Mouse (Mus musculus) CD8-positive naive resting alpha-beta T cell, adult 2 months (primary cell): ENCODE measurements around the gene Sez6l.

Experiments used
- DNase-seq, 2 experiments: peaks; one replicate each; pipeline ENCODE4 v3.0.0; 2022; ENCODE audit warnings: low read depth in 2 of 2, low spot score in 2 of 2

The Sez6l gene

DNA sequence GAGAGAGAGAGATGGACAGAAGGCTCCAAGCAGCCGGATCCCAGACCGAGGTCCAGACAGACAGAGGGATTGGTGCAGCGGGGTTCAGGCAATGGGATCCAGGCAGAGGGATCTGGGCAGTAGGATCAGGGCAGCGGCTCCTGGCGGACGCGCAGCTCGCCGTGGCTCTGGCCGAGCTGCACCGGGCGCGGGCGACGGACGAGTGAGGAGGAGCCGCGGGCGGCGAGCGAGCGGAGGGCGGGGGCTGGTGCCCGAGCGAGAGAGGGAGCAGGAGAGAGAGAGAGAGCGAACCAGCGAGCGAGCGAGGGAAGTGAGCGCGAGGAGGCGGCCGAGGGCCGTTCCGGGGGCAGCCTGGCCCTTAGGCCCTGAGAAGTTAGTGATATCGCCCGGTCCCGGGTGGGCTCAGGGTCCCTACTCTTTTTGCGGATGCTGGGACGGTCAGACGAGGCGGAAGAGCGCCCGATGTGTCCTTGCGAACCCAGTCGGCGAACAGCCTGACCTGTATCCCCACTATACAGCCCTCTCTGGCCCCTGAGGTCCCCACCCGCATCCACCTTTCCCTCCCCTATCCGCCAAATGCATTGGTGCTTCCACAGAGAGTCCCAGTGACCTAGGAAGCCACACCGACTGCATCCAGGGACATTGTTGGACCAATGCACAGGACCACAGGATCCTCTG lies at the start of gene Sez6l:
TSS of gene Sez6l (minus strand) at position 193 of the 678 bp plus-strand sequence.
- no peak for DNase-seq

DNA sequence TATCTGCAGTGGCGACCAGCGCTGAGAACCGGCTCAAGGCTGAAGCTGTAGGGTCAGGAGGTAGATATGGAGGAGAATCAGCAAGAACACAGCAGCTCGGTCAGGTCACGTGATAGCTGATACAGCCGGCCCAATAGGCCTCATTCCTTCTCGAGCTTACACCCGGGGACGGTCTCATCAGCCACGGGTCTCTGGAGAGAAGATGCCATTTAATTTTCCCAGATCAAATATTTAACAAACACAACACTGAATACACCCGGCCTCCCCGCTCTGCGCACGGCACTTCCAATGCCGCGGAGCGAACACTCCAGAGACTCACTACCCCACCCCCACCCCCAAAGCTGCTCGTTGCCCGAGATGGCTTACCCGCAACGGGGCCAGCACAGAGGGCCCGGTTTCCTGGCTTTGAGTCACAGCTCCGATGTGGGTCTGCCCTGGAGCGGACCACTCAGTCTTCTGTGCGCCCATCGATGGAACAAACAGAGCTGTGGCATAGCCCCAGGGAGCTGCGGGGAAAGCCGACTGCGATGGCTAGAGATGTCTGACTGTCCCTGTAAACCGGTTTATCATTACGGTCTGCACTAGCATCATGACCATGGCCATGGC lies 48.7 kb upstream of the Sez6l start:
- no peak for DNase-seq

DNA sequence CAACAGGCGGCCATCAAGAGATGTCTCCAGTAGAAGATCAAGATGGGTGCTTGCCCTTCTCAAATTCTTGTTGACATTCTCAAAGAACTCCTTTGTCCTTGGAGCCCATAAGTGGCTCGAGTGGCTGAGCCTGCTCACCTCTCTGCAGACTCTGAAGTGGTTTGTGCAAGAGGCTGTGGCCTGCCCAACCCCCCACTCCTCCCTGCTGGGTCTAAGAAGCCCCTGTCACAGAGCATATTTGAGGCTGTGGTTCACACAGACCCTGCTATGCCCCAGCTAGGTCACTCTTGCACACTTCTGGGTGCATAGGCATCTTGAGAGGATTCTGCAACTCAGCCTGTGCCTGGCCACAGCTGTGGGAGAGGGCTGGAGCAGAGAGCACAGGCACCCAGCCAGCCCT lies 46.0 kb upstream of the Sez6l start:
- no peak for DNase-seq

- DNase-seq, result no peak
Observed at GRCm38 (mm10) chr5:112620256-112620655, 43.3 kb upstream of the Sez6l start.

DNA sequence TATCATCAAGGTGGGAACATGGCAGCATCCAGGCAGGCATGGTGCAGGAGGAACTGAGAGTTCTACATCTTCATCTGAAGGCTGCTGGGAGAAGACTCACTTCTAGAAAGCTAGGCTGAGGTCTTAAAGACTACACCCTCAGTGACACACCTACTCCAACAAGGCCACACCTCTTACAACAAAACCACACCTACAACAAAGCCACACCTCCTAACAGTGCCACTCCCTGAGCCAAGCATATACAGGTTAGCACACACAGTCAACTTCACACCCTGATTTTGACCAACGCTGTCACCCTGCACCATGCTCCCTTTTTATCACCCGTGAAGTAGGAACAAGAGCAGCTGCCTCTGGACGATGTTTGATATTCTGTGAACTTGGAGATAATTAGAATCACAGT lies 42.4 kb upstream of the Sez6l start:
- no peak for DNase-seq

- no peak for DNase-seq
Observed at GRCm38 (mm10) chr5:112617602-112618247, 40.7 kb upstream of the Sez6l start.

- no peak for DNase-seq
Observed at GRCm38 (mm10) chr5:112615946-112616617, 39.1 kb upstream of the Sez6l start.

GRCm38 (mm10) chr5:112607867-112608516 lies 31.0 kb upstream of the Sez6l start:
- DNase-seq, result no peak

GRCm38 (mm10) chr5:112607119-112607518 lies 30.1 kb upstream of the Sez6l start:
- DNase-seq, result no peak

DNA sequence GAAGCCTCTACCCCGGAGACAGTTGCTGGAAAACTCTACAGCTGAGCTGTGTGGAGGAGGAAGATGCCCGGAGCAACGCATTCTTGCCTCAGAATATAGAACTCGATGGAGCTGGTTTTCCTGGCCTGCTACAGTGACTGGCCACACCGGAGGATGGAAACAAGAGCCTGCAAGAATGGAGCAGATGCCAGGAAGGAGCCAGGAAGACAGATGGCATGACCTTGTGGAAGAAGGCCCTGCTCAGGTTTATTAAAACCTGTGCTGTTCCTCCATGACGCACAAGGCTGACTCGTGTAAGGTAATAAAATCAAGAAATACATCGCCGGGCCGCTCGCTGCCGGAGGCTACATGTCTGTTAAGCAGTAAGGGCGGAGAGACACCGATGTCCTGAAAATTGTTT lies 28.4 kb upstream of the Sez6l start:
- no peak for DNase-seq

- no peak for DNase-seq
Observed at GRCm38 (mm10) chr5:112604251-112604650, 27.3 kb upstream of the Sez6l start.

DNA sequence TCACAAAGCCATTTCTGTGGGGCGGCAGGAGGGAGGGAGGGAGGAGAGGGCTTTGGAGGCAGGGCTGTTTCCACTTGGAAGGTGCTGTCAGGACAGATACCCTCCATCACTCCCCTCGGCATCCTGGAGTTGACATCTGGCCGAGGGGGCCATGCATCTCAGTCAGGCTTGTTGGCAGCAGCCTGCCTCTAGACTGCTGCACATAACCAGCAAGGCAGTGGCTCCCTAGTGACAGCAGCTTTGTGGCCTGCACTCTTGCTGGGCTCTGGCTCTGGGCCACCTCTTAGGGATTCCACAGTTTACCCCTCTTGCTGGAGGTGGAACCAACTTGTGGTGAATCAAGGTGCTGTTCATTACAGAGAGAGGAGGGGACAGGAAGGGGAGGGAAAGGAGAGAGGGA lies 26.6 kb upstream of the Sez6l start:
- no peak for DNase-seq

DNA sequence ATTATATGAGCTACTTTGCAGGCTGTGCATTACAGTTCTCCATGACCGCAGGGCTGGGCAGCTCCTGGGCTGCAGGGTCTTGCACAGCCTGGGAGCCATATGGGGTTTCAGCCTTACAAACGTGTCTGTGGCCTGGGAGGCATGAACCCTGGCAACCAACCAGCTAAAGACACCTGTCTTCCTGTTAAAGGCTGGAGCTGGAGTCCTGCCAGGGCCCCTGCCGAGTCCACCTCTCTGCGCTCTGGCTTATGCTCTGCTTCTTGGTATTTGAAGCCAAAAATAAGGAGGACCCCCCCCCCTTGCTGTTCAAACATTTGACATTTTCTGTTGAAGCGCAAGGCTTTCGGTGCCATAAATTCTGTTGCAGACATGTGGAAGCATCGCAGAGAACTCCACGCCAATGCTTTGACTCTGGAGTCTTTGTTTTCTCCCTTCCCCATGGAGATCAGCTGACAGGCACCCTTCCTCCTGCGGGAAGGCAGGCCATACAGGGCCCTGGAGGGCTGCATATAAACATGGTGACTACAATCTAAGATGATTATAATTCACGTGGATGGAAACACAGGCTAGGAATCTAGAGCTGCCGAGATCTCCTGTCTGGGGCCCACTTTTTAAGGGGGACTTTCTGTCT lies 23.4 kb upstream of the Sez6l start:
- DNase-seq, result no peak

DNA sequence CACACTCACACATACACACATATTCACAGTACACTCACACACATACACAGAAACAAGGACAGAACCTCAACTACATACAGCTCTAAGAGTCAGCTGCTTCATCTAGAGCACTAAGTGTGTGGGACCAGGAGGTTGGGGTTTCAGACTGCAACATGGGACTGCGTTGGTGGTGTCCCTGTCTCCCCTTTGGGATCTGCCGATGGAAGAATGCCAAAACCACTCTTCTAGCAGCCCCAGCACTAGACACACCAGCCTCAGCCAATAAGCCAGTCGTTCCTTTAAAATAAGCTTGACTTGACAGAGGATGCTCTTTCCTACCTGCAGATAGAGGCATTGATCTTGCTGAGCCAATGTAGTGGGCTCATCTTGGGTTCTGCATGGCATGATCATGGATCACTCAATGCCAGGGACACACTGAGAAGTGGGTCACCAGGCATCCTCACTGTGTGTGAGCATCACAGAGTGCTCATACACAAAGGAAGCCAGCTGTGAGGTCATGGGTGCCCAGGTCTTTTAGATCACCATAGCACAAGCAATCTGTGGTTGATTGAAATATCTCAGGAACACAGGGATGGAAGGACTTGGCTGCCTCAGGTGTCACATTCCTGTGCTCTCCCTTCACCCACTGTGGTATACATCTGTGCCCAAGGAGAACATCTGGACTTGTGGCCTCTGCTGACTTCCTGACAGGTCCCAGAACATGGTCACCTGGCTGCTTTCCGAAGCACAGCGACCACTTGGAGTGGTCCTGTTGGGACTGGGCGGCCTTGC lies 22.7 kb upstream of the Sez6l start:
- DNase-seq, result no peak

DNA sequence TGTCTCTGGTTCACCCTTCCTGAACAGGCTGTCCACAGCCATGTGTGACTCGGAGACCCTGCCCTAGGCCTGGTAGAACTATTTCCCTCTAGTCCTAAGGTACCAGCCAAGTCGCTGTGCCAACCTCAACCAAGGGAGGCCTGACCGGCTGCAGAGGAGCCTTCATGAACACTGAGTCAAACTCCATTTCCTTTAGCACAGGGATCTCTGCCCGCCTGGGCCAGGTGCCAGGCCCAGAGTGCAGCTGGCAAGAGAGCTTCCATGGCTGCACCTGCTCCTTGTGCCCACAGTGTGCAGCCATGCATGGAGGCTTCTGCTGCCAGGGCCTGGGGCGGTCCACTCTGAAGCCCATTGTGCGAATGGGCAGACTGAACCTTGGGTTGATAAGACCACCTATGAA lies 20.9 kb upstream of the Sez6l start:
- DNase-seq, result no peak

DNA sequence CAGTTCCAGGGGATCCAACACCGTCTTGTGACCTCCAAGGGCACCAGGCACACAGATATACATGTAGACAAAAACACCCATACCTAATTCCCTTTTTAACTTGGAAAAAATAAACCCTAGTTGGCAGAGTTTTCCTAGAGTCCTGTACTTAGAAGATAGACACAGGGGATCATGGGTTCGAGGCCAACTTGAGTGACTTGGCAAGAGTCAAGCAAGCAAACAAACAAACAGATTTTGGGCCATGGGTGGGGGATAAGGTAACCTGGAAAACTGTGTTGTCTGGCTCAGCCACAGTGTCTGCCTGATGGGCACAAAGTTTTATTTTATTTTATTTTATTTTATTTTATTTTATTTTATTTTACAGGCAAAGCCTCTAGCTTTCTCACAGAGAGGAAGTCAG lies 20.3 kb upstream of the Sez6l start:
- DNase-seq, result no peak

- no peak for DNase-seq
Observed at GRCm38 (mm10) chr5:112596729-112597128, 19.7 kb upstream of the Sez6l start.

DNA sequence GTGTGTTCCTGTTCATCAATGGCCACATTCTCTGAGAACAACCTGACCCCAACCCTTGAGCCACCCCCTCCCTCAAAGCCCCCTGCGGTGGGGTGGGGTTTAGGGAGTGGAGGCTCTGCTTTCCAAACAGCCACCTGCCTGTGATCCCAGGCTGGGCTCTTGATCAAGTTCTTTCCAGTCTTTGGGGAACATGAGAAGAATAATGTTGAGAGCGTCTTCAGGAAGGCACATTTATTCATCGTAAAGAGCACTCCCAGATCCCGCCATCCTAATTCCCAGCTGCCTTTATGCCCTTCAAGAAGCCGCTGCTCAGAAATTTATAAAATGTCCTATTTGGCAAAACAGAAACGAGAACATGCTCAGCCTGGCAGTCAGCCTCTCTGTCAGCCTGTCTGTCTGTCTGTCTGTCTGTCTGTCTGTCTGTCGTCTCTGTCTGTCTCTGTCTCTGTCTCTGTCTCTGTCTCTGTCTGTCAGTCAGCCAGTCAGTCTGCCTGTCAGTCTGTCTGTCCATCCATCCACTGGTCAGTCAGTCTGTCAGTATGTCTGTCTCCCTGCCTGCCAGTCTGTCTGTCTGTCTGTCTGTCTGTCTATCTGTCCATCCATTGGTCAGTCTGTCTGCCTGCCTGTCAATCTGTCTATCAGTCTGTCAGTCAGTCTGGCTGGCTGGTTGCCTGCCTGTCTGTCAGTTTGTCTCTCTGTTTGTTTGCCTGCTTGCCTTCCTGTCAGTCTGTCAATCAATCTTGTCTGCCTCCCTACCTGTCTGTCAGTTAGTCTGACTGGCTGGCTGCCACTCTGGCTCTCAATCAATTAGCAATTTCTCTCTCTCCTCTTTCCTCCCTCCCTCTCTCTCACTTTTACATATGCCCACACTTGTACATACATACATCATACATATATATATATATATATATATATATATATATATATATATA lies 19.0 kb upstream of the Sez6l start:
- no peak for DNase-seq

- DNase-seq, result no peak
Observed at GRCm38 (mm10) chr5:112591706-112592105, 14.7 kb upstream of the Sez6l start.
